Mouse (Mus musculus) embryo, embryonic 9.5 days (tissue): ENCODE data around the gene Ywhag.

Source experiments
- DNase-seq: peaks from one replicate; pipeline ENCODE4 v3.0.0-alpha.2; 2017; ENCODE audit errors: extremely low spot score

The Ywhag gene

DNA sequence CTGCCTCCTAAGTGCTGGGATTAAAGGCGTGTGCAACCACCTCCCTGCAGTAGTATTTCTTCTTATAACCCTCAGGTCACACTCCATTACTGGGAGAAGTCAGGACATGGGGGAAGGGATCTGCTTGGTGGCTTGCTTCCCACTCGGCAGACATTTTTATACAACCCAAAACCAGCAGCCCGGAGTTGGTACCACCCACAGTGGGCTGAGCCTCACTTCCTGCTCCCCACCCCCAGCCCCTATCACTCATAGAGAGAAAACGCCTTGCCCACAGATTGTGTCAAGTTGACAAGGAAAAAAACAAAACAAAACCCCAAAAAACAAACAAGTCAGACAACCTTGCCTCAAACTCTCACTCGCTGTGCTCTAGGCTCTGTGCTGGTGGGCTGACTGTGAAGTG lies 21.2 kb downstream of the Ywhag start:
- no peak for DNase-seq

GRCm38 (mm10) chr5:135911633-135912220 lies 22.7 kb downstream of the Ywhag start:
- no peak for DNase-seq

DNA sequence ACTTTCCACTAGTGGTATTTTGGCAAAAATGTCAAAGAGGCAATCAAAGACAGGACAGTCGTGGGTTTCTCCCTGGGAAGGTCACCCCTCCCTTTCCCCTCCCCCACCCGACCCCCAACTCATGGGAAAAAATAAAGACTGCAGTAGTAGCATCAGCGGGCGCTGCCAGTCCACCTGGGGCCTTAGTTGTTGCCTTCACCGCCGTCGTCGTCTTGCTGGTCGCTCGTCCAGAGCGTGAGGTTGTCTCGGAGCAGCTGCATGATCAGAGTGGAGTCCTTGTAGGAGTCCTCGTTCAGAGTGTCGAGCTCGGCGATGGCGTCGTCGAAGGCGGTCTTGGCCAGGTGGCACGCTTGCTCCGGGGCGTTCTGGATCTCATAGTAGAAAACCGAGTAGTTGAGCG lies 23.6 kb downstream of the Ywhag start:
- no peak for DNase-seq

- DNase-seq, result no peak
Measured at GRCm38 (mm10) chr5:135909646-135910045, 24.8 kb downstream of the Ywhag start.

- no peak for DNase-seq
Measured at GRCm38 (mm10) chr5:135908989-135909388, 25.4 kb downstream of the Ywhag start.

DNA sequence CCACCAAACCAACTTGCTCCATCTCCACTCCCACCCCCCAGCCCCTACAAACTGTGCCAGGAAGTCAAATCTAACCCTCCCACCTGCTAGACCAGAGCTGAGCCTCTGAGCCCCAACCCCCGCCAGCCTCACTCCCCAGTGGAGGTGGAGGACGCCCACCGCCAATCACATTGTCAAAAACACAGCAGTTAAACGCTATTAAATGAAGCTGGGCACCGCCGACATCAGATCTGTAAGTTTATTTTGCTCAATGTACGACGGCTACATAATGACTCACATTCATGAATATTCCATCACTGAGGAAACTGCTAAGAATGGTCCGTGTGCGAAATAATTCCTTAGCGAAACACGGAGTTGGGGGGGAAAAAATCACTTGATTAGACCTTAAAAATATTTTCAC lies 26.2 kb downstream of the Ywhag start:
- DNase-seq, result no peak

DNA sequence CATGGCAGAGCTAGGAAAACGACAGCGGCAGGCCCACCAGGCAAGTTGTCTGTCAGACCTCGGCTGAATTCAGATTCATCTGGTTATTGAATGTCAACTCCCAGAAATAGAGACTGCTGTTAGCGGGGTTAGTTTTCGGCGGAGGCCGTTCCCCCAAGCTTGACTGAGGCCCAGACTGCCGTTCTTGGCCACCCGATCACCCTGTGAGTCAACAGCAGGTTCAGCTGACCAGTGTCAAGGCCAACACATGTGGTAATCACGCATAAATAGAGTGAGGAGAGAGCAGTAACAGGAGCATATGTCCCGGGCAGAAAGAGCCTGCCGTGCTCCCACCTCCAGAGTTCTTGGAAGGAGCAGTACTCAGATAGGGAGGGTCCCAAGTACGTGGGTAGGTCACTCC lies 27.2 kb downstream of the Ywhag start:
- DNase-seq, result no peak

DNA sequence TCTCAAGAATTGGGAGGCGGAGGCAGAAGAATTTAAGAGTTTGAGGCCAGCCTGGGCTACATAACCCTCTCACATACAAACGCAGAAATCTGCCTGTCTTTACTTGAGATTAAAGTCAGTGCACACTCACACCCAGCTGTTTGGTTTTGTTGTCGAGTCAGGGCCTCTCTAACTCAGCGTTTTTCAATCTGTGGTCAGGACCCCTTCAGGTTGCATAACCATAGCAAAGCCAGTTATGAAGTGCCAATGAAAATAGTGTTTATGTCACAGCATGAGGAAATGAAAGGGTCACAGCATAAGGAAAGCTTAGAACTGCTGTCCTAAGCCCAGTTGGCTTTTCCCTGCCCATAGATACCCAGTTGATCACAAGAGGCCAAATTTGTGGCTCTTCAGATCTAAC lies 27.6 kb downstream of the Ywhag start:
- DNase-seq, result no peak

DNA sequence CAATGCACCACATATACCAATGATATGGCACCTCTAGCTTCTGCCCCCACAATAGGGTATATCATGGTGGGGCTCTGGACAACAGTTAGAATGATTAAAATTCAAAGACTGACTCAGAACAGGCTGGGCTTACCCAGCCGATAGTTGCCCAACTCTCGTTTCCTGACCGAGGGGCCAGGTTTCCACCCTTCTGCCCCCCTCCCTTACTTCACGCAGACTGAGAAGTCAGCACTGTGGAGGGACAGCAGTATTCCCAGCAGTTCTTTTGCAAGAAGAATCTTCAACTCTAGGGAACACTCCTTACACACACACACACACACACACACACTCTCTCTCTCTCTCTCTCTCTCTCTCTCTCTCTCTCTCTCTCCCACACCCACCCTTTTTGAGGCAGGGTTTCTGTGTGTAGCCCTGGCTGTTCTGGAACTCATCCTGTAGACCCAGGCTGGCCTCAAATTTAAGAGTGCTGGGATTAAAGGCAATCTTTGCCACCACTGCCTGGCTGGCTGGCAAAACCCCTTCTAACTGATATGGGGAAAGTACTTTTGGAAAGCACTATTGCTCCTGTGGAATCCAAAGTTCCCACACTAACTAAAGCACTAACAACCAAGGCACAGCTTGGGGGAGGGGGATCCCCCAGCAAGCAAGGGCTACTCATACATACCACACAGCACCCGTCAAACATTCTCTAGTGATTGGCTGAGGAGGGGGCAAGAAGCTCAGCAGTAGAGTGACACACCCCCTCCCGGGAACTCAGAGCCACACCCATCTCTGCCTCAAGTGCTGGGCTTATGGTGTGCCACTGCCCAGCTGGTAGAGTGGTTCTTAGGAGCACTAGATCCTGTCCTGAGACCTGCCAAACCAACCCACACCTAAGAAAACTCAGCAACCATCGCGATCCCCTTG lies 28.8 kb downstream of the Ywhag start:
- no peak for DNase-seq

GRCm38 (mm10) chr5:135904259-135904658 lies 30.2 kb downstream of the Ywhag start:
- DNase-seq, result no peak

DNA sequence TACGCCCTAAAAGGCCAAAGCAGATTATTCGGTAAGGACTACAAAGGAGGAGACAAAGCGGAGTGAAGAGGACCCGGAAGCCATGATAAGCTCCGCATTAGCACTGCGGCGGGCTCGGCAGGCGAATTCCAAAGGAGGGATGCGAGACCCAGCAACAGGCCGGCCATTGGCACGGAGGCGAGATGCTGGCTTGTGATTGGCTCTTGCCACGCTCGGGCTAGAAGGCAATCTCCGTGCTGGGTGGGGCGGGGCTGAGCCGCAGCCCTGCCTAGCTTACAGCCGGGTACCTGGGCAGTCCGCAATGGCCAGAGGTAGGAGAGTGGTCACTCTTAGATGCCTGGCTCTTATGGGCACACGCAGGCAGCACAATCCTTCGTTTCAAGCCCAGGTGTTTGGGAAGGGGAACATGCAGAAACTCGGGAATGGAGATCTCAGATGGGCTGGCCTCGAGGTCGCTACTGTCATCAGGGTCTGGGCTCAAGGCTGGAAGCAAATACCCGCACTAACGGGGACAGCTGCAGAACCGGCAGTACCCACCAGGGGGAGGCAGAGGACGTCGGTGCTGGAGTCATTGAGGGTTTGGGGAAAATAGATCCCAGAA lies 30.8 kb downstream of the Ywhag start:
- DNase-seq, result peak; percentile 94

GRCm38 (mm10) chr5:135903058-135903457 lies 31.4 kb downstream of the Ywhag start:
- DNase-seq, result no peak

DNA sequence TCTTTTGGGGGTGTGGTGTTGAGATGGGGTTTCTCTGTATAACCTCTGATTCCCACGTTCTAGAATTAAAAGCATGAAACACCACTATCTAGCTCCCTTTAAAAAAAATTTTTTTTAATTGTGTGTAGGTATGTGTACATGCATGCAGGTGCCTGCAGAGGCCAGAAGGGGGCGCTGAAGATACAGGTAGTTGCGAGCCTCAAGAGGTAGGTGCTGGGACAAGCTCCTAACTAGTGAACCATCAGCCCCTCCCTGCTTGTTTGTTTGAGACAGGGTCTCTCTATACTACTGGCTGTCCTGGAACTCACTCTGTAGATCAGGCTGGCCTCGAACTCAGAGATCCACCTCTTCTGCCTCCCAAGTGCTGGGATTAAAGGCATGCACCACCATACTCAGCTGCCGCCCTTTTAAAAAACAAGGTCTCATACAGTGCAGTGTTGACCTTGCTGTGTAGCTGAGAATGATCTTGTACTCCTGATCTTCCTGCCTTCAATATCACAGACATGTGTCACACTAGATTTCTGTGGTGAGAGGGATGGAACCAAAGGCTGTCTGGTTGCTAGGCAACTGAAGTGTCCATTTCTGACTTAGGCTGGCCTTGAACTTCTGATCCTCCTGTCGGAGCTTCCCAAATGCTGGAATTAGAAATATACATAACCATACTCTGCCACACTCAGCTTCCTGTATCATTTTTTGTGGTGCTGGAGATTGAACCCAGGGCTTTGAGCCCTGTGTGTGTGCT lies 32.9 kb downstream of the Ywhag start:
- no peak for DNase-seq

DNA sequence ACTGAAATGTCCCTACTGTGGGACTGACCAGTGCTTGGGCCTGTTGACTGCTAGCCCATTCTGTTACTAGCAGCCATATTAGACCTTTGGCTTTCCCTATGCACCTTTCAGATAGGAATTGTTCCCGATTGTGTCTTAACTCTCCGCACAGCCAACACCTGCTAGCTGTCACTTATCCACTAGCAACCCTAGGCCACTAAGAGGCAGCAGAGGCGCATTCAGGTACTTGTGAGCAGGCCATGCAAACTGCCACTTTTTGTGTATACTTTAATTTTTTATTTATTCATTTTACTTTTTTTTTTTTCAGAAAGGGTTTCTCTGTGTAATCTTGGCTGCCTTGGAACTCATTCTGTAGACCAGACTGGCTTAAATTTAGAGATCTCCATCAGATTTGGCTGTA lies 33.7 kb downstream of the Ywhag start:
- DNase-seq, result no peak

GRCm38 (mm10) chr5:135899833-135900232 lies 34.6 kb downstream of the Ywhag start:
- DNase-seq, result no peak

GRCm38 (mm10) chr5:135898995-135899394 lies 35.4 kb downstream of the Ywhag start:
- no peak for DNase-seq

- no peak for DNase-seq
Measured at GRCm38 (mm10) chr5:135898028-135898427, 36.4 kb downstream of the Ywhag start.

- DNase-seq, result no peak
Measured at GRCm38 (mm10) chr5:135894958-135895357, 39.5 kb downstream of the Ywhag start.

DNA sequence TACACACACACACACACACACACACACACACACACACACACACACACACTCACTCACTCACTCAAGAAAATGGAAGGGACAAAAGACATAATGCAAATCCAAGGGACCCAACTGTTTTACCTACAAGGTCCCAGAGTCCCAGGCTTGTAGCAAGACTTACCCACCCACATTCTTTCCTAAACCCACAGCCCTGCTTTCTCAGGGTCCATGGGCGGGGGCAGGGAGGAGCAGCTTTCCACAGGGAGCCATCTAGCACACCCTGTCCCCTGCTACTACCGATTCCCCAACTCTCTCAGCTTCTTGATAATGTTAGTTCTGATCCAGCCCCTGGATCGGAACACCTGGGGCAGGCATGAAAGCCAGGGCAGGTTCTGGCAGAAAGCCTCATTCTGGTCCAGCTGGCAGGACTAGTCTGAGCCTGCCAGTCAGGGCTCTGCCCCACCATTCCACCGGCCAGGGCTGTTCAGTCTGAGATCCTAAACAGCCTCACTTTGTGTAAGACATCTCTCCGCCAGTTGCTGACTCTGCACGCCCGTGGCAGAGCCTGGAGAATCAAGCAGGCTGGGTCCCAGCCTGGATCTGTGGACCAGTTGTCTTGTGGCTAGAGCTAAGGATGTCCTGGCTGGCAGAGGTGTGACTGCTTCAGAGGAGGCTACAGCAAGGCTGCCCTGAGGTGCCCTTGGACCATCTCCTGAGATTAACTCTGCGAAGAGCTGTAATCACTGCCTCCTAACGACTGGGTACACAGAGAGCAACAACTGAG lies 41.6 kb downstream of the Ywhag start:
- no peak for DNase-seq

GRCm38 (mm10) chr5:135890920-135891319 lies 43.5 kb downstream of the Ywhag start:
- no peak for DNase-seq

GRCm38 (mm10) chr5:135890323-135890722 lies 44.1 kb downstream of the Ywhag start:
- DNase-seq, result no peak
